Mouse (Mus musculus) megakaryocyte, embryonic 14.5 days (primary cell): ENCODE data around the gene AL731706.2. TPM values are rescaled to one million over a fixed set of nuclear protein-coding genes. Genes with fewer than 3 reads are reported as not detected.
A peak's percentile ranks its signal among the peaks of the same experiment; 100 is the strongest.
"Not testable (repeated sequence)": the region's sequence is repeated elsewhere in the genome, so short reads cannot be mapped to it uniquely, and the experiment has no call there.

ENCODE experiments used
- H3K27me3 ChIP-seq: replicated peaks from 2 replicates; pipeline ENCODE3; 2012; ENCODE audit warnings: inconsistent platforms
- H3K36me3 ChIP-seq: replicated peaks from 2 replicates; pipeline ENCODE3; 2012; ENCODE audit warnings: low read length, inconsistent platforms, mixed read lengths
- H3K4me1 ChIP-seq: 2 replicates; pipeline ENCODE4 v1.6.1; 2012; ENCODE audit warnings: inconsistent platforms
- H3K4me3 ChIP-seq: replicated peaks from 2 replicates; pipeline ENCODE3; 2012; ENCODE audit warnings: moderate library complexity, mild to moderate bottlenecking, inconsistent platforms
- H3K9me3 ChIP-seq: 2 replicates; pipeline ENCODE4 v1.6.1; 2012; ENCODE audit warnings: inconsistent platforms
- FLI1 ChIP-seq: IDR thresholded peaks from 2 replicates; pipeline ENCODE4 v1.6.1; 2012; ENCODE audit warnings: low read length, inconsistent platforms, mixed read lengths
- GATA1 ChIP-seq: IDR thresholded peaks from 3 replicates; pipeline ENCODE4 v1.6.1; 2012; ENCODE audit warnings: mixed read lengths, low read length, inconsistent platforms, borderline replicate concordance
- polyA plus RNA-seq: library from polyadenylated mRNA; stranded (reverse); fragments of >175 nt; gene quantifications from 2 replicates; pipeline ENCODE4 v1.2.3, GENCODE M21; 2012; ENCODE audit warnings: low replicate concordance; ENCODE audit not compliant: insufficient read depth

Gene AL731706.2
- polyA plus RNA-seq, 1 experiment: 4.8 TPM

- Histone ChIP-seq H3K4me1 (peaks cover 41% of the 10 kb centered on the region), H3K36me3 (no peaks in the 10 kb centered on the region), H3K4me3 (no peak overlapping the region), H3K27me3 (no peaks in the 10 kb centered on the region), H3K9me3 (no peaks in the 10 kb centered on the region)
- TF ChIP-seq GATA1: no peak
- TF ChIP-seq FLI1: no peak
Measured at GRCm38 (mm10) chr2:136894494-136894893, 9.0 kb upstream of the AL731706.2 start.

GRCm38 (mm10) chr2:136891951-136892371 lies 6.5 kb upstream of the AL731706.2 start:
- H3K4me3 ChIP-seq: peak overlapping the region; percentile 98
- no peak for TF ChIP-seq FLI1
- TF ChIP-seq GATA1: no peak
- H3K27me3 ChIP-seq: no peaks in the 10 kb centered on the region
- H3K36me3 ChIP-seq: no peaks in the 10 kb centered on the region
- no peaks in the 10 kb centered on the region for H3K9me3 ChIP-seq
- H3K4me1 ChIP-seq: peaks cover 41% of the 10 kb centered on the region

- Histone ChIP-seq H3K4me3 (peak within 1 kb of the TSS; percentile 98), H3K36me3 (peaks cover 2% of the 10 kb centered on the region), H3K4me1 (peaks cover 38% of the 10 kb centered on the region), H3K9me3 (no peaks in the 10 kb centered on the region), H3K27me3 (no peaks in the 10 kb centered on the region)
- TF ChIP-seq GATA1: no peak
- TF ChIP-seq FLI1: peak; percentile 39; the same call in 1 of the 2 replicates
Measured at GRCm38 (mm10) chr2:136891068-136891950, 5.8 kb upstream of the AL731706.2 start, which contains the start of the genes Slx4ip, AL731706.1 and Mkks. Gene Slx4ip, plus strand, starts transcription at chr2:136891218. Gene AL731706.1, minus strand, starts transcription at chr2:136891389. Gene Mkks, minus strand, starts transcription at chr2:136891389.

GRCm38 (mm10) chr2:136890716-136891067 lies 5.2 kb upstream of the AL731706.2 start:
- H3K4me1 ChIP-seq: peaks cover 35% of the 10 kb centered on the region
- not testable (repeated sequence) for H3K27me3 ChIP-seq, H3K9me3 ChIP-seq, H3K36me3 ChIP-seq
- H3K4me3 ChIP-seq: peak overlapping the region; percentile 98

- Histone ChIP-seq H3K36me3 (peaks cover 44% of the 10 kb centered on the region), H3K27me3 (no peaks in the 10 kb centered on the region), H3K9me3 (no peaks in the 10 kb centered on the region), H3K4me1 (peaks cover 23% of the 10 kb centered on the region), H3K4me3 (no peak overlapping the region)
- TF ChIP-seq FLI1: no peak
- no peak for TF ChIP-seq GATA1
Measured at GRCm38 (mm10) chr2:136886846-136887245, 1.4 kb upstream of the AL731706.2 start.

- H3K27me3 ChIP-seq: no peaks in the 10 kb centered on the region
- 0 out of 2 replicates have a peak, but pooled peaks cover 2% of the 10 kb centered on the region for H3K9me3 ChIP-seq
- no peak overlapping the region for H3K4me3 ChIP-seq
- H3K4me1 ChIP-seq: no peaks in the 10 kb centered on the region
- H3K36me3 ChIP-seq: no peaks in the 10 kb centered on the region
- TF ChIP-seq GATA1: no peak
- TF ChIP-seq FLI1: no peak
Measured at GRCm38 (mm10) chr2:136854543-136855388, 30.7 kb downstream of the AL731706.2 start.

GRCm38 (mm10) chr2:136850366-136850765 lies 35.1 kb downstream of the AL731706.2 start:
- no peaks in the 10 kb centered on the region for H3K27me3 ChIP-seq
- no peaks in the 10 kb centered on the region for H3K36me3 ChIP-seq
- H3K4me1 ChIP-seq: no peaks in the 10 kb centered on the region
- H3K4me3 ChIP-seq: no peak overlapping the region
- no peaks in the 10 kb centered on the region for H3K9me3 ChIP-seq
- TF ChIP-seq FLI1: no peak

- H3K4me3 ChIP-seq: no peak overlapping the region
Measured at GRCm38 (mm10) chr2:136837994-136838393, 47.5 kb downstream of the AL731706.2 start.

GRCm38 (mm10) chr2:136835882-136836281 lies 49.6 kb downstream of the AL731706.2 start:
- Histone ChIP-seq H3K4me3 (no peak overlapping the region), H3K9me3 (no peaks in the 10 kb centered on the region), H3K36me3 (no peaks in the 10 kb centered on the region), H3K27me3 (no peaks in the 10 kb centered on the region), H3K4me1 (0 out of 2 replicates have a peak, but pooled peaks cover 3% of the 10 kb centered on the region)
- TF ChIP-seq FLI1 (no peak), GATA1 (no peak)

More at GRCm38 (mm10) chr2:136837994-136838393, 47.5 kb downstream of the AL731706.2 start:
- H3K27me3 ChIP-seq: no peaks in the 10 kb centered on the region
- H3K9me3 ChIP-seq: no peaks in the 10 kb centered on the region
- H3K36me3 ChIP-seq: no peaks in the 10 kb centered on the region
- no peaks in the 10 kb centered on the region for H3K4me1 ChIP-seq
- TF ChIP-seq FLI1 (no peak), GATA1 (no peak)

Other genes with a start within 250 kb of the AL731706.2 start
- gene Snap25, start 172.2 kb downstream of the AL731706.2 start, polyA plus RNA-seq: 0.12 TPM in 1 of 2 replicates, not detected in the other
- 0.11 TPM in 1 of 2 replicates, not detected in the other for gene Slx4ip, start 5.5 kb upstream of the AL731706.2 start, polyA plus RNA-seq
- 1.8 TPM in 1 of 2 replicates, not detected in the other for gene AL731706.1, start 5.7 kb upstream of the AL731706.2 start, polyA plus RNA-seq
- gene Mkks, start 5.7 kb upstream of the AL731706.2 start, polyA plus RNA-seq: not detected in 2 replicates
- not detected in 2 replicates for gene Jag1, start 231.0 kb upstream of the AL731706.2 start, polyA plus RNA-seq